Mouse (Mus musculus): Measurements from ENCODE around the gene Tmem9.

DNA sequence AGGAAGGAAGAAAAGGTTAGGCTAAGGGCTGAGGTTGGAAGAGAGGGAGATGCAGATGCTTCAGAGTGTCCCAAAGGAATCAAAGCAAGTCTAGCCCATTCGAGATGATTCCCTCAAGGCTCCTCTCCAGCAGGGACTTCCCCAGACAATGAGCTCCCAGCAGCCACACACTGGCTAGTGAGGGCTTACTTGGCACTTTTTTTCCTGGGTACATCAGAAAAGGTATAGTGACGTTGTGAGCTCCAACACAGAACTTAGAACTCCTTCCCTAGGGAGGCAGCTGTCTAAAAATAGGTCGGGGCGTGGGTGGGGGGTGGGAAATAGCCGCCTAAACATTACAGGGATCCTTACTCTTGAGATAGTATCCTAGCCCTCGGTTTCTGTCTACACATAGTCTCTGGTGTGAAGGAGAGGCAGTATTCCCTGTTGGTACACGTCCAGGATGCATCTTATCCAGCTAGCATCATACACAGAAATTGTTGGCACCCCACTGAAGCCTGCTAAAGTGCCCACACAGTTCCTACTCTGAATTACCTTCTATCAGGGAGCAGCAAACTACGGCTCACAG is 8.1 kb upstream of the Tmem9 start:
- no peak for TF ChIP-seq CTCF (IDR thresholded peaks at IDR 0.05; ENCODE audit: low read depth)
- no peak for TF ChIP-seq EP300 (IDR thresholded peaks at IDR 0.05; ENCODE audit: low read depth)
